Mouse (Mus musculus) brain, embryonic 14.5 days (tissue): ENCODE measurements around the gene Cdc42bpa. TPM values are rescaled to one million over a fixed set of nuclear protein-coding genes. Genes with fewer than 3 reads are reported as not detected.

Source experiments
- DNase-seq: peaks from one replicate; pipeline ENCODE4 v3.0.0-alpha.2; 2011; ENCODE audit warnings: low read depth
- CTCF ChIP-seq: fragments of 200-500 bp; IDR thresholded peaks from 2 replicates; pipeline ENCODE4 v1.5.1; 2012; ENCODE audit warnings: inconsistent platforms, mild to moderate bottlenecking, moderate library complexity, borderline replicate concordance; ENCODE audit not compliant: insufficient read depth, insufficient read length; ENCODE audit errors: extremely low read depth
- POLR2A ChIP-seq: fragments of 200-500 bp; IDR thresholded peaks from 2 replicates; pipeline ENCODE4 v1.6.1; 2012; ENCODE audit warnings: mild to moderate bottlenecking, inconsistent platforms, borderline replicate concordance; ENCODE audit not compliant: poor library complexity, insufficient read depth, insufficient read length, severe bottlenecking; ENCODE audit errors: extremely low read depth
- polyA plus RNA-seq: library from polyadenylated mRNA; depleted of rRNA; stranded (reverse); fragments of >200 nt; gene quantifications from 2 replicates; pipeline ENCODE4 v1.2.3, GENCODE M21; 2012

Gene Cdc42bpa
- polyA plus RNA-seq, 1 experiment = 60.6 TPM

DNA sequence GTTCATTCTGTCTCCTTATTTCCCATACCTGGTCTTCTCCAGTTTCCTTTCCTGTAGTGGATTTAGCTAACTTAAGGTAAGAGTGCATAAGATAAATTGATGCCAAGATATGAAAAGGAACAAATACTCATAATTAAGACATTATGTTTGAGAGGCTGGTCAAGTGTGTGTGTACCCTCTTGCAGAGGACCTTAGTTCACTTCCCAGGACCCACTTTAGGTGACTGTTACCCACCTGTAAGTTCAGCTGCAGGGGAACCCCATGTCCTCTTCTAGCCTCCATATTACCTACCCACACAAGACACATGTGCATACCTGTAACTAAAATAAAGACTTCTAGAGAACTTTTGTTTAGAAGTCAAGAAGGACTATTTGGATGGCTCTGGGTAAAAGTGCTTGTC is 84.9 kb downstream of the Cdc42bpa start:
- TF ChIP-seq CTCF (no peak), POLR2A (no peak)
- no peak for DNase-seq

DNA sequence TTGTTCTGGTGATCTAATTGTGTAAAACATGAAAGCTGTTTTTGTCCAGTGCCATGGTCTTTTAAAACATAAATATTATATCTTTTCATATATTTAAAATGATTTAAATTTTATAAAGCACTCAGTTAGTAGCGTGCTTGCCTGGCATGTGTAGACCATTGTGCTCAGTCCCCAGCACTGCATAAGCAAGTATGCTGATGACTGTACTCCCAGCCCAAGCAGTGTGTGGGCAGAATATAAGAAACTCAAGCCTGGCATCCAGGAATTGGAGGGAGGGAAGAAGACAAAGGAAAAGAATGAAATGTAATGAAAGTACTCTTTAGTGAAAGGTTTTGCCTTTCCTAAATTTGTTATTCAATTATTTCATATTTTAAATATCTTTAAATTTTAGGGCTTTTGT is 128.9 kb downstream of the Cdc42bpa start:
- no peak for DNase-seq
- TF ChIP-seq POLR2A (no peak), CTCF (no peak)

DNA sequence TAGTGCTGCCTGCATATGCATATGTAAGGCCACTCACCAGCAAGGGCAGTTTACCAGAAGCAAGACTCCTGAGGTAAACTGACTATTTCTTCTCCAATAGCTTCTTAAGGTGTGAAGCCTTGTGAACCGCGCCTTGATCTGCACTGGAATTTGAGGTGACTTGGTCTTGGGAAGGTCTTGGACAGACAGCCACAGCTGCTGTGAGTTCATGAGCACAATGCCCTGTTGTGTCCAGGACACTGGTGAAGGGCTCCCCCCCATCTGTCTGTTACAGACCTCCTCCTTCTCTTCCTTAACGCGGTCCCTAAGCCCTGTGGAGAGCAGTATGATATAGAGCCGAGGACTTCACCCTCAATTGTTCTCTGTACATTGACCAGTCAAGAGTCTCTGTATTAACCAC is 138.2 kb downstream of the Cdc42bpa start:
- TF ChIP-seq CTCF (no peak), POLR2A (no peak)

DNA sequence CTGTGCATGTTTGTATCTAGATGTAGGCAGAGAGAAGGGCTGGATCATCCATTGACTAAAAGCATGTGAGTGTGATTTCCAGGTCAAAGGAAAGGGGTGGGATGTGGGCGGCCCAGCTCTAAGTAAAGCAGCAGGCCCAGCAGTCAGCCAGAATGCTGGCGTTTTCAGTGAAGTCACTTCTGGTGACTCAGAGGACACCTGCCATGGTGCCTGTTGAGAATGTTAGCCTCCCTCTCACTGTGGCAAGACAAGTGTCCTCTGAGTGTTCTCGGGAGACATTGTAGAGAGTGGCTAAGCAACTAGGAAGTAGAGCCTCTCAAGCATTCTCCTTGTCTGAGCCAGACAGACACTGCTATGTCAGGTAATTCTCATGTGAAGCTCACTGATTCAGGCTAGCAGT is 144.3 kb downstream of the Cdc42bpa start:
- no peak for TF ChIP-seq POLR2A
- DNase-seq = no peak

More for the DNA sequence above, 138.2 kb downstream of the Cdc42bpa start:
- DNase-seq = no peak

DNA sequence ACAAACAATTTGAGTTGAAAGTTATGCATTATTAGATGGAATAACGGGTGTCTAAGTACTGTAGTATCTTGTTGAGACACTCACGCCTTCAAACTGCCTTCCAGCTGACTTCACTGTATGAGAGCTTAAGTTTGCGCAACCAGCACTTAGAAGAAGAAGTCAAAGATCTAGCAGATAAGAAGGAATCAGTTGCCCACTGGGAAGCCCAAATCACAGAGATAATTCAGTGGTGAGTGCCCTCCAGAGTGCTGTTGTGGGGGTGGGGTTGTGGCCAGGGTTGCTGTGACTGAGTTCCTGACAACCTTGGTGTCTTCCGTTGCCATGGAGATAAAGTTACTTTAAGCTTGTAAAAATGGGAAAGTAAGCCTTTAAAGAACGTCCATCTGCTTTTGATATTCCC is 148.8 kb downstream of the Cdc42bpa start:
- DNase-seq = peak; percentile 8

DNA sequence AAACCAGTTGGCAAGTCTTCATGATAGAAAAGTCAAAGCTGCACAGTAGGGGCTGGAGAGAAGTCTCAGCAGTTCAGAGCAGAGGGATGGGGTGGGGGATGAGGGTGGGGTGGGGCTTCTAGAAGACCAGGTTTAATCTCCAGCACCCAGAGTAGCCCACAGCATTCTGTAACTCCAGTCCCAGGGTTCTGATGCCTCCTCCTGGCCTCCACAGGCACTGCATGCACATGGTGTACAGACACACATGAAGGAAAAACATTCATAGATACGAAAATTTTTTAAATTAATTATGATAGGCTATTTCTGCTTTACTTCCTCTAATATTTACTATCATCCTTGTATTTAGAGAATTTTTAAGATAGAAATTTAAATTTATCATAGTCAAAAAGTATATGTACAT is 156.3 kb downstream of the Cdc42bpa start:
- DNase-seq = peak; percentile 8
- TF ChIP-seq CTCF = peak; percentile 55; the same call in 1 of the 2 replicates
- TF ChIP-seq POLR2A = no peak

More for the DNA sequence above, 148.8 kb downstream of the Cdc42bpa start:
- TF ChIP-seq CTCF = no peak
- no peak for TF ChIP-seq POLR2A

DNA sequence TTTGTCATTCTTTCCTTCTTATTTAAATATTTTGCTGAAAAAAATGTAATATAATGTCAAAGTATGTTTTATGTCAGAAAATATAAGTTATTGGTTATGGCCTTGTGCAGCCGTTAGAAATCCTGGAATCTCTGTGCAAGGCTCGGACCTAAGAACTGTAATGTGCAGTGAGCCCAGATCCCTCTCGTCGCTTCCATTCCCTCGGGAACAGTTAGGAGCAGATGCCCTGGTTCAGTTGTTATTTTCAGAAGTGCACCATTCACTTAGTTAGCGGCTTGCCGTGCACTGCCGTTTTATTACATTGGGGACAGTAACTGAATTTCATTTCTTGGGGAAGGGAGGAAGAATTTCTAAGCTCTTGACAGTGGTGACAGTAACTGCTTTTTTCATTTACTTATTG is 158.0 kb downstream of the Cdc42bpa start:
- peak; percentile 22 for DNase-seq
- no peak for TF ChIP-seq POLR2A
- TF ChIP-seq CTCF = no peak

DNA sequence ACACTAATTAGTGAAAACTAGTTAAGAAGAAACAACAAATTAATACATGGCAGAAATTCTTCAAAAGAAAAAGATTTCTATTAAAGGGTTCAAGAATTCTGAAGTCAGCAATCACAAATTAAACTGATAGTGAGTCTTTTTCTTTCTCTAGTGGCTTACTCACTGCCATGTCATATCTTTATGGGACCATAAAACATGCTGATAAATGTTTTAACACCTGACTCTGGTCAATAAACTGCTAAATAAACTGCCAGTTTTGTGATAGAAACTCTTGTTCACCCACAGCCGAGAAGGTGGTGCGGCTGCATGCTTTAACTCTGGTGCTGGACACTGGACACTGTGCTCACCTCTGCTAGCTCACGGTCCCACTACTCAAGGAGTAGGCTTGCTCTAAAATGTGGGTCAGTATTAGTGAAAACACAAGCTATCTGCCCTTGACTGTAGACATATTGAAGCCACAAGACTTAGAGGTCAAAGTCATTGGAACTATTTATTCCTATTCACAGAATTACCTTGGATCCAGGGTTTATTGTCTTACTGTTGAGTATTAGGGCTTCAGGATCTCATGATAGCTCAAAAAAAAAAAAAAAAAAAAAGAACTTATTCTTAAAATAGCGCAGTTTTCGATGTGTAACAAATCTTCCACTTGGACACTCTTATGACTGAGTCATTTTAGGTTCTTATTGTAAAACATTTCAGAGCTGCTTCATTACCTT is 168.0 kb downstream of the Cdc42bpa start:
- no peak for DNase-seq
- TF ChIP-seq POLR2A = no peak
- no peak for TF ChIP-seq CTCF

DNA sequence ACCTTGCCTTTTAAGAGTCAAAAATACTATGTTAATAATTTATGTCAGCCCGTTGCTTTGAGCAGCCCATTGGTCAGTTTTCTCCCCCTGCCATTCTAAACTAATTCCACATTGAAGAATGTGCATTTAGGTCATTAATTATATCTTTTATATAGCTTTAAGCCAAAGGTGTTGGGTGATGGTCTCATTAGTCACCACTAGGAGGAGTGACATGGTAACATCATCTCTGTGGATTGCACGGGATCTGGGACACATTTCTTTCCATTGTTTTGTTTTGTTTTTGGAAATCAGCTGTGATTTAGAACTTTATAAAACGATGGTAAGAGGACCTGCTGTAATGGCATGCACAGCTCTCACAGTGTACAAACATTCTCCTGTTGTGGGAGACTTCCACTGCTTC is 171.1 kb downstream of the Cdc42bpa start:
- TF ChIP-seq POLR2A (no peak), CTCF (peak; percentile 14; the same call in 1 of the 2 replicates)
- DNase-seq = no peak

DNA sequence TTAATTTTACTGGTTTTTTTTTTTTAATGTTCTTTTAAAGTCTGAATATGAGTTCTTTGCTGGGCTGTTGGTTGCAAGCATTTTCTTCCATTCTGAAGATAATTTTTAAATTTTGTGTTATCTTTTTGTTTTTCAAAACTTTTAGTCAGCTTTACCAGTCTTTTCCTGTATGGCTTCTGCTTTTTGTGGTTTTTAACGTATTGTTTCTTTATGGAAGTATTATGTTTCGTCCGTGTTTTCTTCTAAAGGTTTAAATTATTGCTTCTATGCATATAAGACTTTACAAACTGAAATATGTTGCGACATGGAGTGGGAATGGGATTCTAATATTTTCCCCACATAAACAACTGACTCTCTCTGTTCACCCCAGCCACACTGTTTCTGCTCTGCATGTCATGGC is 171.9 kb downstream of the Cdc42bpa start:
- no peak for DNase-seq
- no peak for TF ChIP-seq POLR2A

DNA sequence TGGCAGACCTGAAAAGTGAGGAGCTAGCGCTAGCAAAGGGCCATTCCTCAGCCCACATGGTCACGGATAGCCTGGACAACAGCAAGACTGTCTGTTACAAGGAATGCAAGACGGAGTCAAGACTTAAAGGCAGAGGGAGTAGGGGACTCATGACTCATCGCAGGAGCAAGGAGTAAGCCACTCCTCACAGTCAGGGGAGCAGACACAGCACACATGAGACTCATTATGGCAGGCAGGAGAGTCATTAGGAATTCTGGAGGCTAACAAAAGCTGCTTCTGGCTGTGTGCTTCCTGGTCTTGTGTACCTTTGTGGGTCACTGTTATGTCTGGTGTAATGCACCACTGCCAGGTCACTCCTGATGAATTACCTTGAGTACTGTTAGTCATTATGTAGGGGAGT is 178.9 kb downstream of the Cdc42bpa start:
- no peak for DNase-seq
- no peak for TF ChIP-seq POLR2A

DNA sequence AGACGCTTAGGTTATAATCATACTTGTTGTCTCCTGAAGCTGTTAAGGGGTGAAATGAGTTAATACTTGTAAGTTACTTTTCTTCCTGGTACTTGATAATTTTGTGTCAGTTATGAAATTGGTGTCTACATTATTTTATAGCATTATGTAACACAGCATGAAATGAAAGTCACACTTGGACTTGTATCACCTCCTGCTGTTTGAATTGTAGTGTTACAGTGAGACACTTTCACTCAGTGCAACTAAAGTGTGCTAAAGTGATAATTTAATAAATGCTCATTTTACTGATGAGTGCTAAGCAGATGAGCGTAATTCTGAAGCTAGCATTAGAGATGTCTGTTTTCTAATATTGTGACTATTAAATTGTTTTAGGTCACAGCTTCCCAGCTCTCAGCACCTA is 180.7 kb downstream of the Cdc42bpa start:
- DNase-seq = no peak
- TF ChIP-seq POLR2A = no peak
- no peak for TF ChIP-seq CTCF
